Mouse (Mus musculus): ENCODE measurements around the gene Ebf1.

Ebf1 gene

GRCm38 (mm10) chr11:44777331-44778310 lies 160.5 kb downstream of the Ebf1 start:
- DNase-seq (ENCODE audit: low spot score): no peak

- no peak for DNase-seq (ENCODE audit: low spot score)
These were observed 161.9 kb downstream of the Ebf1 start for GRCm38 (mm10) chr11:44779030-44779429.

DNA sequence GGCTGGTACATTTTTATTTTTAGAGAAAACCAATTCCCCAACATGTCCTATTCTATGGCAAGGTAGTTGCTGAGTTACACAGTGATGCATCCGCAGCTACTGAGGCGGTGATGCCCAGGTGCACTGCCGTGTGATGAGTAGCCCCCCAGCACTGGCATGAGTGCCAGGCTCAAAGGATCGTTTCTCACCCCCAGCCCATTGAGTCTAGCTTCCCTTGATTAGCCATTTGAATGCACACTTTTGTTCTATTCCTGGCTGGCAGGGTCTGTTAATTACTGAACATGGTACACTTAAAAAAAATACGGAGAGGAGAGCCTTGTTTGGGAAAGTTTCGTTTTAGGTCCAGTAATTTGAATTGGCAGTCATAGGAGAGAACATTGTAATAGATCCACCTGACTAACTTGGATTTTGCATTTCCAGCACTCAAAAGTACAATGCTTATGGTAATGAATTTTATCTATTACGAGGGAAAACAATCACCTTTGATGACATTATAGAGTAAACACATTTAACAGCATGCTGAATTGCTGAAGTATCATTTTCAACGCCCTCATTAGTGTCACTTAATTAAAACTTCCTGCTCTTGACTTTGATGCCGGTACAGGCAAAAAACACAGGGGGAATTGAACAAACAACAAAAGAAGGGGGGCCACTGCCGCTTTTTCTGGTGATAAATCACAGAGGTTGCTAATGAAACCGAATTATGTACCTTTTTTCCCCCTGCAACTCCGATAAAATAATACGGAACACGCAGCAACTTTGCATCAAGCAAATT lies 167.3 kb downstream of the Ebf1 start:
- no peak for DNase-seq (ENCODE audit: low spot score)

DNA sequence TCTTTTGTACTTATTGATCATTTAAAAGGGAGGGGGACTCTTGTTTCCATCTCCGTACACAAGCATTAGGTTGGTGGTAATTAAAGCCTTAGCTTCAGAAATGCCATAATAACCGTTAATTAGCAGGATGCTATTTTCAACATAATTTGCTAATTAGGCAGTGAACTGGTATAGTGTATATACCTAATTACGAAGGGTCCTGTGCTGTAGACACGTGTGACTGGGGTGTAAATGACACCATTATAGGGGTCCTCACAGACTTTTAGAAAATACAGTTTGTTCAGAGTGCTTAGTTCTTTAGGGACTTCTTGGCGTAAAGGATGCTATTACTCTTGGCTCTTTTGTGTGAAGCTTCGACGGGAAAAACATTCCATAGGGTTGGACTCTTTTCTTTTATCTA lies 167.9 kb downstream of the Ebf1 start:
- no peak for DNase-seq (ENCODE audit: low spot score)

DNA sequence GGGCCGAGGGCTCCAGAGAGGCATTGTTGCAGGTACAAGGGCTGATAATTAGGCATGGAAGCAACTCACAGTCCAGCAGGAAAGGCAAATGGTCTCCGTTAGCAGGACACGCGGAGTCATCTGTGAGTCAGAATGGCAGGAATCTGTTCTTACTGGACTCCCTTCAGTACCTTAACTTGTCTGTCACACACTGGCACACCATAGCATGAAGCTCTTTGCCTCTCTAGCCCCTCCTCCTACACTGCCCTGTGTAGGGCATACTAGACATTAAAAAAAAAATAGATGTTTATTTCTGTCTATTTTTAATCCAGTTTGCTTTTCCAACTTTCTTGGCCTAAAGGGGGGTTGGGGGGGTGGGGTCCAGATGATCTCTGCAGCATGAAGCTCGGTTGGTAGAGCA lies 168.4 kb downstream of the Ebf1 start:
- no peak for DNase-seq (ENCODE audit: low spot score)

GRCm38 (mm10) chr11:44788003-44788402 lies 170.9 kb downstream of the Ebf1 start:
- DNase-seq (ENCODE audit: low spot score): no peak

- DNase-seq (ENCODE audit: low spot score): no peak
These were observed 175.7 kb downstream of the Ebf1 start for GRCm38 (mm10) chr11:44792816-44793215.

GRCm38 (mm10) chr11:44794883-44795282 lies 177.8 kb downstream of the Ebf1 start:
- no peak for DNase-seq (ENCODE audit: low spot score)

DNA sequence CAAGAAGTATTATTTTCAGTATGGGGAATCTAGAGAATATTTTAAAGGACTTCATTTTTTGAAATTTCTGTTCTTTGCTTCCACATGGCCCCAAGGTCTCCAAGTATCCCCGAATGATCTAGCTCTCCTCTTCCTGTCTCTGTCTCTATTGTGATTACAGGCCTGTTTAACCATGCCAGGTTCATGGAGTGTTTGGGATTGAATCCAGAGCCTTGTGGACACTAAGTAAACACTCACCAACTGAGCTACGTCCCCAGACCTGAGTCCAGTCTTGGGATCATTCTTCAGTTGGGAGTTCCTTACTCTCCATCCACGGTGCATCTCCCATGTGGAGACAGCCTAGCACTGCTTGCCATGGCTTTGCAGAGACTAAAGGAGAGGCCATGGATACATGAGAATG lies 178.7 kb downstream of the Ebf1 start:
- no peak for DNase-seq (ENCODE audit: low spot score)

DNA sequence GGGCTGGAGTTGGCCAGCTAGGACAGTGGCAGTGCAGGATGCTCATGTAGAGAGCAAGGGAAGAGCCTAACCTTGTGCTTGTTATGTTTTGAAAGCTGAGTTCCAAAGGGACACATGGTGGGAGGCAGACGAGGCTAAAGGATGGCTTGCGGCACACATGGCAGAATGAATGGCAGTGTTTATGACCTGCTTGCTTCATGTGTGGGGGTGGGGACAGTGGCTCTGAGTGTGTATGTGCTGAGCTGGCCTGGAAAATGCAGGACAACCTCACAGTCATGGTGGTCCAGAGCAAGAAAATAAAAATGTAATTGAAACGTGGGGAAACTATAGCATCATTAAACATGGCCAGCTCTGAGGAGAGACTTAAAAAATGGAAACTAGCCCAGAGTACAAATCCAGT lies 181.2 kb downstream of the Ebf1 start:
- no peak for DNase-seq (ENCODE audit: low spot score)

GRCm38 (mm10) chr11:44804046-44804445 lies 186.9 kb downstream of the Ebf1 start:
- DNase-seq (ENCODE audit: low spot score): no peak

DNA sequence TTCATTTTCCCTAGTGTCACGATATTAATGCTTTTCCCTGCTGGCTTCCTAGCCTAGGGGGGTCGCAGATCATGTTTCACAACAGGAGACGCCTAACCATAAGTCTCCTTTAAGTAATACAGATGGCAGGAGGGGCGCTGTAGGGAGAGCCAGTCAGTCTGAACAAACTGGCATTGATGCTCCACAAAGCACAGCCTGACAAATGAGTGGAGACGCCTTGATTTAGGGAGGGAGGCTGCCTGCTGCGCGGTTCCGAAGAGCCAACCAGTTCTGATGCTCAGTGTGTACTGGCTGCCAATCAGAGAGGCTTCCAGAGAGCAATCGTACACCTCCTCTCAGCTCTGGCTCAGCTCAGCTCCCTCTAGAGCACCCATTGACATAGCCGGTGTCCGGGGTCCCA lies 189.5 kb downstream of the Ebf1 start:
- peak; percentile 2 for DNase-seq (ENCODE audit: low spot score)

GRCm38 (mm10) chr11:44808855-44809546 lies 191.9 kb downstream of the Ebf1 start:
- DNase-seq (ENCODE audit: low spot score): no peak

- DNase-seq (ENCODE audit: low spot score): no peak
These were observed 193.9 kb downstream of the Ebf1 start for GRCm38 (mm10) chr11:44811007-44811406.

DNA sequence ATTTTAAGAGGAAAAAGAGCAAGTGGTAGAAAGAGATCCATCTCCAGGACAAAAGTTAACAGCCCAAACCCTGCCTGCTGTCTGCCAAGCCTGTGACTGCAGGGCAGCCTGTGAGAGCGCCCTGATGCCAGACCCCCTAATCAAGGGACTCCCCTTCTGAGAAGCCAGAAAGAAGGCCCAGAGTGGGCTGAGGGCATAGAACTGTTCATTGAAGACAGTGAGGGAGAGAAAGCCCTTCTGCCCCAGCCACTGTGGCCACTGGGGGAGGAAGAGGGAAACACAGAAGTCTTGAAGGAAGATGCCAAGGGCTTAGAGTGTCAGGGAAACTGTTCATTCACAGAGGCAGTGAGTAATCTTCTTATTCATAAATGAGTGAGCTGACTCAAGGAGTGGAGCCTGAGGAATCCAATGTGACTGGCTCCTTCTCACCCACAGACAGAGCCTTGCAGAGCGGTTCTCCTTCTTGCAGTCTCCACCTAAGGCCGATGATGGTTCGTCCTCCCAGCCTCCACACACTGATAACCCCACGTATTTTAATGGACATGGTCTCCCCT lies 195.2 kb downstream of the Ebf1 start:
- DNase-seq (ENCODE audit: low spot score): no peak

DNA sequence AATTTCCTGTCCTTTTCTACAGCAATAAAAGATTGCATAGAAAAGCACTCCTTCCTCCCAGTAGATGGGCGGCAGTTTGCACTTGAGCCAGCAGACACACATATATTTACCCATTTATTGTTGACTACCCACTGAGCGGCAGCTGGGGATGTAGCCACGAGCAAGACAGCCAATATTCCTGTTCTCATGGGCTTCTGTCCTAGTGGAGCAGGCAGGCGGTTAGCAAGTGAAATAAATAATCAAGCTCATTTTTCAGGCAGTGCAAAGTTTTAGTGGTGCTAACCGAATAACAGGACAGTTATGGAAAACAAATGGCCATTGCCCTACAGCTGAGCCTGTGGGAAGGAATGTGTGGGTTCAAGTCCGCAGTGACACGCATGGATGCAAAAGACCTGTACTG lies 196.4 kb downstream of the Ebf1 start:
- DNase-seq (ENCODE audit: low spot score): no peak

GRCm38 (mm10) chr11:44814847-44815246 lies 197.7 kb downstream of the Ebf1 start:
- no peak for DNase-seq (ENCODE audit: low spot score)

DNA sequence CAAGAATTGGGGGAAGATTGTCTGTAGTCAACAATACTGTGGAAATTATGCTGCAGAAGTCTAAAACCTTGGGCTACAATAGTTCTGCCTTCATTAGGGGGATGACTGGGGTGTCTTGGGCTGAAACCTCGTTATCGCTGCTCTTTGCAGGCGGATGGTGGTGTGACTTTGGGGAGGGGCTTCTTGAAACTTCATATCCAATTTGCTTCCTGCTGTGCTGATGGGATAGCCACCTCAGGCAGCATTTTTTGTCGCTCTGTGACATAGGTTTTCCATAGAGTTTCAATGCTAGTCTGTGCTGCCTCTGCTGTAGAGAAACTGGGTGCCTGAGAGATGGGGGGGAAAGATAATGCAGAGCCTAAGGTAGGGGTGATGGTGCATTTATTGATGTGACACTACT lies 198.9 kb downstream of the Ebf1 start:
- DNase-seq (ENCODE audit: low spot score): no peak

DNA sequence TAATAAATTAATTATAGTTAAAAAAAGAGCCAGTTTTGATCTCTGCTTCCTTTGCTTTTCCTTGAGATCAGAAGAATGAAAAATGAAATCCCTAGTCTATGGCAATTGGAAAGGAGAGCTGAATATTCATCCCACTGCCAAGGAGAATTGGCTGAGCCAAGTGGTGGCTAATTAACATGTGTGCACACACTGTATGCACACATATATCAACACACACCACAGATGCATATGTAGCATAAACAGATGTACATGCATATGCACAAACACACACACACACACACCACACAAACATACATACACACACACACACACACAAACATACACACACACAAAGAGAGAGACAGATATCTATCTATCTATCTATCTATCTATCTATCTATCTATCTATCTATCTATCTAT lies 205.2 kb downstream of the Ebf1 start:
- no peak for DNase-seq (ENCODE audit: low spot score)

- no peak for DNase-seq (ENCODE audit: low spot score)
These were observed 215.3 kb downstream of the Ebf1 start for GRCm38 (mm10) chr11:44832227-44832939.

DNA sequence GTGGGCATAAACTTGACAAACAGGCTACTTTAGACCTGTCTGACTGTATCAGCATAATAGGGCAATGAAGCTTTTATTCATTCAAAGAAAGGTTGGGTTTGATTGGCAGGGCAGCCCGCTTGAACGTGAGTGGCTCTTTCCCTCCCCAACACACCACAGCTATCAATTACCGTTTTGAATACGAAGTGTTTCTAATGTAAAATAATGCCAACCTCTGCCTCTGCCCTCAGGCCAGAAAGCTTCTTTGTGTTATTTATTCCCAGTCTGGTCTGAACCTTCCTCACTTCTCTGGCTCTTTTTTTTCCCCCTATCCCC lies 215.8 kb downstream of the Ebf1 start:
- DNase-seq (ENCODE audit: low spot score): no peak
